Mouse (Mus musculus) bone marrow macrophage, adult 2 months (primary cell): ENCODE measurements around the gene Gucy2g. TPM values are rescaled to one million over a fixed set of nuclear protein-coding genes. Genes with fewer than 3 reads are reported as not detected.

ENCODE experiments used
- H3K27ac ChIP-seq: 2 replicates; pipeline ENCODE4 v1.5.1; 2012; ENCODE audit warnings: low read depth, low read length; ENCODE audit not compliant: insufficient read depth
- H3K4me1 ChIP-seq: 2 replicates; pipeline ENCODE4 v1.6.1; 2012; ENCODE audit warnings: low read length; ENCODE audit not compliant: control insufficient read depth, insufficient read depth
- H3K4me3 ChIP-seq: 2 replicates; pipeline ENCODE4 v1.5.1; 2012; ENCODE audit warnings: mild to moderate bottlenecking, low read length, moderate library complexity; ENCODE audit not compliant: insufficient read depth
- CTCF ChIP-seq: IDR thresholded peaks from 2 replicates; pipeline ENCODE4 v1.5.1; 2012; ENCODE audit warnings: low read depth, mild to moderate bottlenecking, low read length, moderate library complexity
- POLR2A ChIP-seq: IDR thresholded peaks from 2 replicates; pipeline ENCODE4 v1.6.1; 2012; ENCODE audit warnings: mild to moderate bottlenecking, low read depth, low read length, borderline replicate concordance
- polyA plus RNA-seq: library from polyadenylated mRNA; stranded (reverse); fragments of >200 nt; gene quantifications from 2 replicates; pipeline ENCODE4 v1.2.4, GENCODE M21; 2012; ENCODE audit not compliant: missing spikeins, insufficient read depth, insufficient read length

The Gucy2g gene
- polyA plus RNA-seq, 1 experiment: not detected

GRCm38 (mm10) chr19:55149646-55150045 lies 91.4 kb downstream of the Gucy2g start:
- no peaks in the 10 kb centered on the region for H3K4me1 ChIP-seq
- TF ChIP-seq POLR2A: no peak
- no peak for TF ChIP-seq CTCF
- H3K27ac ChIP-seq: no peak overlapping the region
- no peak overlapping the region for H3K4me3 ChIP-seq

- Histone ChIP-seq H3K4me1 (no peaks in the 10 kb centered on the region), H3K4me3 (no peak overlapping the region), H3K27ac (no peak overlapping the region)
- TF ChIP-seq CTCF: no peak
- TF ChIP-seq POLR2A: no peak
Measured at GRCm38 (mm10) chr19:55148109-55148508, 92.9 kb downstream of the Gucy2g start.

Other genes with a start within 250 kb of the Gucy2g start
- gene Gpam, start 114.0 kb downstream of the Gucy2g start, polyA plus RNA-seq: 4.2 and 5.3 TPM in 2 replicates
- gene Tectb, start 60.5 kb downstream of the Gucy2g start, polyA plus RNA-seq: not detected in 2 replicates
- gene Acsl5, start 10.7 kb upstream of the Gucy2g start, polyA plus RNA-seq: 65.3 and 84.9 TPM in 2 replicates
- 41.6 and 43.4 TPM in 2 replicates for gene Zdhhc6, start 74.8 kb upstream of the Gucy2g start, polyA plus RNA-seq
- 29.8 and 31.7 TPM in 2 replicates for gene Vti1a, start 75.1 kb upstream of the Gucy2g start, polyA plus RNA-seq